Mouse (Mus musculus): ENCODE measurements around the gene Actr10. TPM values are rescaled to one million over a fixed set of nuclear protein-coding genes. Genes with fewer than 3 reads are reported as not detected.

Gene Actr10
- polyA plus RNA-seq, 1 experiment from 2014 or later, result 232 TPM

- TF ChIP-seq CTCF (IDR thresholded peaks at IDR 0.05; ENCODE audit: low read depth), result no peak
- DNase-seq (no peak), ATAC-seq (ENCODE audit: insufficient read depth) (no peak)
- no peak overlapping the region for H3K4me2 ChIP-seq
- H3K4me1 ChIP-seq (ENCODE audit: insufficient read depth), result no peaks in the 10 kb centered on the region
- H3K27ac ChIP-seq (ENCODE audit: low read depth), result no peak overlapping the region
- no peak overlapping the region for H3K4me3 ChIP-seq (ENCODE audit: low read depth, low read length)
- H3K9ac ChIP-seq, result no peak overlapping the region
- no peaks in the 10 kb centered on the region for H3K9me3 ChIP-seq (ENCODE audit: low read depth, low read length)
- WGBS, result 84% methylated on average over 4 of the region's 4 CpGs
- H3K36me3 ChIP-seq (ENCODE audit: insufficient read depth), result peaks cover 85% of the 10 kb centered on the region
- no peaks in the 10 kb centered on the region for H3K27me3 ChIP-seq (ENCODE audit: insufficient read depth, low read length)
Observed at GRCm38 (mm10) chr12:70958640-70959039, 21.0 kb downstream of the Actr10 start.

GRCm38 (mm10) chr12:70967581-70967980, 29.9 kb downstream of the Actr10 start:
- H3K9me3 ChIP-seq (ENCODE audit: low read depth, low read length), result no peaks in the 10 kb centered on the region
- H3K36me3 ChIP-seq (ENCODE audit: insufficient read depth), result peaks cover 13% of the 10 kb centered on the region; the same call in 1 of the 2 replicates
- WGBS, result 36% methylated on average over 8 of the region's 8 CpGs
- no peak for DNase-seq
- peak overlapping the region; percentile 65 for H3K4me3 ChIP-seq (ENCODE audit: low read depth, low read length)
- peak overlapping the region; percentile 98 for H3K27ac ChIP-seq (ENCODE audit: low read depth)
- TF ChIP-seq CTCF (IDR thresholded peaks at IDR 0.05; ENCODE audit: low read depth), result no peak
- ATAC-seq (ENCODE audit: insufficient read depth), result no peak
- no peaks in the 10 kb centered on the region for H3K4me1 ChIP-seq (ENCODE audit: insufficient read depth)
- H3K9ac ChIP-seq, result peak overlapping the region; percentile 77
- H3K4me2 ChIP-seq, result peak overlapping the region; percentile 68
- no peaks in the 10 kb centered on the region for H3K27me3 ChIP-seq (ENCODE audit: insufficient read depth, low read length)

GRCm38 (mm10) chr12:70968141-70968790, 30.6 kb downstream of the Actr10 start:
- ATAC-seq (ENCODE audit: insufficient read depth) (peak; percentile 84), DNase-seq (peak; percentile 88)
- Histone ChIP-seq H3K4me2 (peak overlapping the region; percentile 68), H3K9me3 (ENCODE audit: low read depth, low read length) (no peaks in the 10 kb centered on the region), H3K9ac (peak overlapping the region; percentile 77), H3K4me1 (ENCODE audit: insufficient read depth) (no peaks in the 10 kb centered on the region), H3K27me3 (ENCODE audit: insufficient read depth, low read length) (no peaks in the 10 kb centered on the region), H3K4me3 (ENCODE audit: low read depth, low read length) (peak overlapping the region; percentile 65), H3K36me3 (ENCODE audit: insufficient read depth) (peaks cover 10% of the 10 kb centered on the region; the same call in 1 of the 2 replicates), H3K27ac (ENCODE audit: low read depth) (peak overlapping the region; percentile 98)
- peak; percentile 72 for TF ChIP-seq CTCF (IDR thresholded peaks at IDR 0.05; ENCODE audit: low read depth)
- WGBS, result under 1% methylated on average over 35 of the region's 35 CpGs

DNA sequence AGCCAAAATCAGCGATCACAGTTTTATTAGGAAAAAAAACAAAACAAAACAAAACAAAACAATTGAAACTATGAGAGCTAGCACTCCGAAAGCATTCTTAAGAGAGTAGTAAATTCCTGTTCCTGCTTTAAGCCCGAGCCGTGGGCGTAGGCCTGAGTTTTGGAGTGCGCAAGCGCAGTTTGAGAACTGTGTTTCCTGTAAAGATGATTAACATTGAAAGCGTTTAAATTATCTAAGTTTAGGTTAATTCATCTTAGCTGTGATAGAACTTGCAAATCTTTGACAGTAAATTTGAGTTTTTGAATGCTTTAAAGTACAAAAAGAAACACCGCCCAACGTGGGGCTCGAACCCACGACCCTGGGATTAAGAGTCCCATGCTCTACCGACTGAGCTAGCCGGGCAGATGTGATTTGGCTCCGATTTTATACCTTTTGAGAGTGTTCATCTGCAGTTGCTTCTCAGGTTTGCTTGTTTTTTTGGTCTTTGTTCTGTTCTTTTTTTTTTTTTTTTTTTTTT, 31.2 kb downstream of the Actr10 start:
- Histone ChIP-seq H3K4me1 (ENCODE audit: insufficient read depth) (no peaks in the 10 kb centered on the region), H3K9ac (peak overlapping the region; percentile 77), H3K9me3 (ENCODE audit: low read depth, low read length) (no peaks in the 10 kb centered on the region), H3K4me2 (peak overlapping the region; percentile 68), H3K36me3 (ENCODE audit: insufficient read depth) (peaks cover 4% of the 10 kb centered on the region; the same call in 1 of the 2 replicates), H3K27me3 (ENCODE audit: insufficient read depth, low read length) (no peaks in the 10 kb centered on the region), H3K27ac (ENCODE audit: low read depth) (peak overlapping the region; percentile 98), H3K4me3 (ENCODE audit: low read depth, low read length) (peak overlapping the region; percentile 65)
- TF ChIP-seq CTCF (IDR thresholded peaks at IDR 0.05; ENCODE audit: low read depth), result no peak
- WGBS, result under 1% methylated on average over 15 of the region's 15 CpGs
- peak; percentile 66 for ATAC-seq (ENCODE audit: insufficient read depth)
- DNase-seq, result peak; percentile 97

DNA sequence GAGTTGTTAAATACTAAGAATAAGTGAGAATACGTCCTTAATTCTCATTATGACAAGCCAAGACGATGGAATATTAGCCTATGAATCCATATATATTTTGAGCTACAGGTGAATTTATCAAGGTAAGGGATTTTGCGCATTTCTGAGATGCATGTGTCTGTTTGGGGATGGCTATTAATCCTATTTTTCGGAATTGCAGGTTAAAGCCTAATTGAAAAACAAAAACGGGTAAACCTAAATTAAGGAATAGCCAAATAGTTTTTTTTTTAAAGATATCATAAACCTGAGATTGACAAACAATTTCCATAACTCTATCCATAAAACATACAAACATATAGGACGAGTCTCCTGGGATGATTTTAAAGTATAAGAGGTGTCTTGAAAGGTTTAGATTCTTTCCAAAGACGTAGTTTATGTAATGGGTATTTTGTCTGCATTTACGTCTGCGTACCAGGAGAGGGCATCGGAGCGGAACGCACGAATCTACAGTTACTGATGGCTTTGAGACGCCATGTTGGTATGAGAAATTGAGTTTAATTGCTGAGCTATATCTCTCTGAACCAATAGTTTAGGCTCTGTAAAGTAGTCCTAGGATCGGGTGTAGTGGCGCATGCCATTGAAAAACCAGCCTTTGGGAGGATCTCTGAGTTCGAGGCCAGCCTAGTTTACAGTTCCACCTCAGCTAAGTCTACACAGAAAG, 32.0 kb downstream of the Actr10 start:
- H3K9ac ChIP-seq, result no peak overlapping the region
- ATAC-seq (ENCODE audit: insufficient read depth), result no peak

GRCm38 (mm10) chr12:70973831-70974230, 36.2 kb downstream of the Actr10 start:
- H3K27me3 ChIP-seq (ENCODE audit: insufficient read depth, low read length), result no peaks in the 10 kb centered on the region
- TF ChIP-seq CTCF (IDR thresholded peaks at IDR 0.05; ENCODE audit: low read depth), result no peak
- H3K4me2 ChIP-seq, result peak overlapping the region; percentile 71
- H3K9me3 ChIP-seq (ENCODE audit: low read depth, low read length), result no peaks in the 10 kb centered on the region
- H3K27ac ChIP-seq (ENCODE audit: low read depth), result no peak overlapping the region
- no peak for ATAC-seq (ENCODE audit: insufficient read depth)
- H3K4me1 ChIP-seq (ENCODE audit: insufficient read depth), result no peaks in the 10 kb centered on the region; the same call in 1 of the 2 replicates
- peak; percentile 13 for DNase-seq
- WGBS, result 83% methylated on average over 4 of the region's 4 CpGs
- peak overlapping the region; percentile 99 for H3K4me3 ChIP-seq (ENCODE audit: low read depth, low read length)
- peaks cover 9% of the 10 kb centered on the region for H3K36me3 ChIP-seq (ENCODE audit: insufficient read depth)
- no peak overlapping the region for H3K9ac ChIP-seq

More for the DNA sequence above, 32.0 kb downstream of the Actr10 start:
- peak overlapping the region; percentile 67 for H3K27ac ChIP-seq (ENCODE audit: low read depth)
- peak; percentile 74 for TF ChIP-seq CTCF (IDR thresholded peaks at IDR 0.05; ENCODE audit: low read depth)
- H3K9me3 ChIP-seq (ENCODE audit: low read depth, low read length), result no peaks in the 10 kb centered on the region
- DNase-seq, result peak; percentile 90
- no peaks in the 10 kb centered on the region for H3K4me1 ChIP-seq (ENCODE audit: insufficient read depth)
- H3K27me3 ChIP-seq (ENCODE audit: insufficient read depth, low read length), result no peaks in the 10 kb centered on the region
- peak overlapping the region; percentile 37 for H3K4me3 ChIP-seq (ENCODE audit: low read depth, low read length)
- H3K4me2 ChIP-seq, result peak overlapping the region; percentile 67
- no peaks in the 10 kb centered on the region for H3K36me3 ChIP-seq (ENCODE audit: insufficient read depth)
- 5% methylated on average over 17 of the region's 17 CpGs for WGBS

Measured in lung, embryonic 14.5 days (tissue).